Mouse (Mus musculus): Measurements from ENCODE around the gene 9230112D13Rik. TPM values are rescaled to one million over a fixed set of nuclear protein-coding genes. Genes with fewer than 3 reads are reported as not detected.

9230112D13Rik gene
- polyA plus RNA-seq, 1 experiment from 2014 or later = not detected

DNA sequence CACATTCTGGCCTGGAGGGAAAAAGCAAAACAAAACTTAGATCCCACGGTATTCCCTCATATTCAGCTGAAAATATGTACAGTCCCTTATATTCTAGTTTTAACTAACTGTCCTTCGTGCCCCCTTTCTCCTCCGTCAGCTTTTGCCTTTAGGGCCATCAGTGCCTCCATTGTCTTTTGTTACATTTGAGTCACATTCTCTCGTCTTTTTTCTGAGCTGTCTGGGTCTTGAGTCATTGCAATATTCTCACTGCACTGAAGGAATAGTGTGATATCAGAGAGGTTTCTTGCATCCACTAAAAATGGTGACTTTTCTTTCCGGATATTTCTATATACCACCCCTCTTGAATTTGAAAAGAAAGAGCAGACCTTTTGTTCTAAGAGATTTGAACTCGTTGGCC is 18.8 kb downstream of the 9230112D13Rik start:
- Histone ChIP-seq H3K36me3 (no peaks in the 10 kb centered on the region), H3K4me1 (peaks cover 52% of the 10 kb centered on the region), H3K27ac (replicated peaks) (peak overlapping the region; percentile 99), H3K27me3 (ENCODE audit: low read depth, poor library complexity, severe bottlenecking) (peaks cover 15% of the 10 kb centered on the region), H3K9me3 (replicated peaks) (no peaks in the 10 kb centered on the region), H3K4me3 (peak overlapping the region; percentile 89)
- DNase-seq (ENCODE audit: low spot score) = no peak
- 52% methylated on average over 6 of the region's 6 CpGs for WGBS

DNA sequence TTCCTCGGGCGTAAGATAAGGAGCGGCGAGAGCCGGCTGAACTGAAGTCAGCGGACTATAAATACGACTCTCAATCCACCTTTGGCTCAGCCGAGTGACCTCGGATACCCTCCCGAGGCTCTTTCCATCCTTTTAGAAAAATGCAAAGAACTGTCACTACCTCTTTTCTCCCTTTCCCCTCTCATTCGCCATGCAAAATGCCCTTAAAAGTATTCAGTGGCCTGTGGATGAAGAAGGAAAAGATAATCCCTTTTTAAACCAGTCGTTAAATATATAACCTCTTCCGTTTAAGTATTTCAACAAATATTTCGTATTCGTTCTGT is 19.3 kb downstream of the 9230112D13Rik start, which contains the start of gene Bmpr1a:
Gene Bmpr1a (minus strand): TSS at position 17 of the 323 bp plus-strand sequence.
- 9% methylated on average over 15 of the region's 15 CpGs for WGBS
- H3K27me3 ChIP-seq (ENCODE audit: low read depth, poor library complexity, severe bottlenecking) = peaks cover 15% of the 10 kb centered on the region
- H3K4me1 ChIP-seq = peaks cover 49% of the 10 kb centered on the region
- H3K27ac ChIP-seq (replicated peaks) = peak within 1 kb of the TSS; percentile 99
- DNase-seq (ENCODE audit: low spot score) = no peak
- no peaks in the 10 kb centered on the region for H3K36me3 ChIP-seq
- no peaks in the 10 kb centered on the region for H3K9me3 ChIP-seq (replicated peaks)
- peak within 1 kb of the TSS; percentile 89 for H3K4me3 ChIP-seq

GRCm38 (mm10) chr14:34502475-34503324 is 19.9 kb downstream of the 9230112D13Rik start:
- H3K4me1 ChIP-seq = peaks cover 46% of the 10 kb centered on the region

GRCm38 (mm10) chr14:34501804-34502474 is 20.7 kb downstream of the 9230112D13Rik start:
- WGBS = 1% methylated on average over 76 of the region's 77 CpGs
- DNase-seq (ENCODE audit: low spot score) = peak; percentile 71
- Histone ChIP-seq H3K27me3 (ENCODE audit: low read depth, poor library complexity, severe bottlenecking) (peaks cover 15% of the 10 kb centered on the region), H3K36me3 (no peaks in the 10 kb centered on the region), H3K4me1 (peaks cover 42% of the 10 kb centered on the region), H3K4me3 (peak overlapping the region; percentile 89), H3K27ac (replicated peaks) (peak overlapping the region; percentile 99), H3K9me3 (replicated peaks) (no peaks in the 10 kb centered on the region)

More at GRCm38 (mm10) chr14:34502475-34503324, 19.9 kb downstream of the 9230112D13Rik start:
- H3K27ac ChIP-seq (replicated peaks) = peak overlapping the region; percentile 99
- H3K9me3 ChIP-seq (replicated peaks) = no peaks in the 10 kb centered on the region
- H3K36me3 ChIP-seq = no peaks in the 10 kb centered on the region
- H3K27me3 ChIP-seq (ENCODE audit: low read depth, poor library complexity, severe bottlenecking) = peaks cover 15% of the 10 kb centered on the region
- H3K4me3 ChIP-seq = peak overlapping the region; percentile 89
- DNase-seq (ENCODE audit: low spot score) = peak; percentile 94
- WGBS = under 1% methylated on average over 92 of the region's 115 CpGs

DNA sequence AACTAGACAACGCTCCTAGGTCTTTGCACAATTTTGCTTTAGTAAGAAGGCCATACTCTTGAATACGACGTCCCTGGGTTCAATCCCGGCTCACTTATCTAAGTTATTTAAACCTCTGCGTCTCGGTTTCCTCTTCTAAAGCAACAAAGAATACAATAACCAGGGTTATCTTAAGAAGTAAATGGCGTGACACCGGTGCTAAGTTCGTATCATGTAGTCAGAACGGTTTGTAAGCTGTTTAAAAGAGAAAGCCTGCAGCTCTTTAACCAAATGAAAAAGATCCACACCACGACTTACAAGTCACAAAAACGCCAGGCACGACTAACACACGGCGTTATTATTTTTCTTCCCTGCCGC is 21.2 kb downstream of the 9230112D13Rik start:
- H3K27me3 ChIP-seq (ENCODE audit: low read depth, poor library complexity, severe bottlenecking) = peaks cover 12% of the 10 kb centered on the region
- H3K4me3 ChIP-seq = peak overlapping the region; percentile 89
- under 1% methylated on average over 16 of the region's 16 CpGs for WGBS
- no peaks in the 10 kb centered on the region for H3K9me3 ChIP-seq (replicated peaks)
- peak overlapping the region; percentile 99 for H3K27ac ChIP-seq (replicated peaks)
- no peak for DNase-seq (ENCODE audit: low spot score)
- no peaks in the 10 kb centered on the region for H3K36me3 ChIP-seq
- H3K4me1 ChIP-seq = peaks cover 42% of the 10 kb centered on the region

DNA sequence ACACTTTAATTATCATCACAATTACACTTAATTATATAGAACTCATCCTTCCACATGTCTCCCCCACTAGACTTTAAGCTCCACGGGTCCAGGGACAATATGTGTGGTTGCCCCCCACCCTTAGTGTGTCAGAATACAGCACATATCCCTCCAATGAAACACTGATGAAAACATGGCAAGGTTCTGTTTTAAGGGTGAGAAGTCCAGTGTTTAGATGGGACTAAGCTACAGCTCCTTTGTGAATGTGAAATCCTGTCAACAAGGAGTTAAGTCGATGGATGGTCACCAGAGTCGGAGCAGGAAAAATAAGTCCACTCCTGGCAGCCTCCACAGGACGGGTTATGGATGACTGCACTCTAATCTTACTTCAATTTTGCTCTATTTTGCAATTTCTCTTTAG is 22.3 kb downstream of the 9230112D13Rik start:
- Histone ChIP-seq H3K4me1 (peaks cover 40% of the 10 kb centered on the region), H3K36me3 (no peaks in the 10 kb centered on the region), H3K4me3 (peak overlapping the region; percentile 89), H3K27ac (replicated peaks) (no peak overlapping the region), H3K27me3 (ENCODE audit: low read depth, poor library complexity, severe bottlenecking) (peaks cover 3% of the 10 kb centered on the region; the same call in 1 of the 2 replicates), H3K9me3 (replicated peaks) (no peaks in the 10 kb centered on the region)
- DNase-seq (ENCODE audit: low spot score) = no peak
- WGBS = 9% methylated on average over 4 of the region's 4 CpGs

GRCm38 (mm10) chr14:34499664-34500063 is 22.9 kb downstream of the 9230112D13Rik start:
- 78% methylated on average over 4 of the region's 4 CpGs for WGBS
- Histone ChIP-seq H3K36me3 (no peaks in the 10 kb centered on the region), H3K4me1 (peaks cover 37% of the 10 kb centered on the region), H3K9me3 (replicated peaks) (no peaks in the 10 kb centered on the region), H3K4me3 (peak overlapping the region; percentile 89), H3K27me3 (ENCODE audit: low read depth, poor library complexity, severe bottlenecking) (no peaks in the 10 kb centered on the region; the same call in 1 of the 2 replicates), H3K27ac (replicated peaks) (no peak overlapping the region)
- no peak for DNase-seq (ENCODE audit: low spot score)

- Histone ChIP-seq H3K36me3 (no peaks in the 10 kb centered on the region), H3K4me3 (no peak overlapping the region), H3K27me3 (ENCODE audit: low read depth, poor library complexity, severe bottlenecking) (no peaks in the 10 kb centered on the region), H3K4me1 (peaks cover 27% of the 10 kb centered on the region), H3K9me3 (replicated peaks) (no peaks in the 10 kb centered on the region), H3K27ac (replicated peaks) (no peak overlapping the region)
- 91% methylated on average over 3 of the region's 3 CpGs for WGBS
- no peak for DNase-seq (ENCODE audit: low spot score)
Observed at GRCm38 (mm10) chr14:34497346-34497745, 25.3 kb downstream of the 9230112D13Rik start.

DNA sequence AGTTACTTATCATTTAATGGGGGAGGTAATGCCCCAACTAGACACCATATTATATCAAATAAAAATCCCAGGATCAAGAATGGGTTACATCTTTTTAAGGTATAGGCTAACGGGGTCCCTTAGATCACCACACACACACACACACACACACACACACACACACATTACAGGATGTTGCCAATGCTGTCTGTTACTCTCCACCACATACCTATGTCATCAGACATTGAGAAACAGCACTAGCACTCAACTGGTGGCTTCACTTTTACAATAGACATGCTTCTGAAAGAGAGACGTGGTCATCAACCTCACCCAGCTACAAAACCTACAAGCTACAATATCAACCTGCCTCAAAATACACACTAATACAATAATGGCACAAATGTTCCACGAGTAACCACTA is 28.9 kb downstream of the 9230112D13Rik start:
- 87% methylated on average over 3 of the region's 3 CpGs for WGBS
- Histone ChIP-seq H3K27me3 (ENCODE audit: low read depth, poor library complexity, severe bottlenecking) (no peaks in the 10 kb centered on the region), H3K4me1 (peaks cover 15% of the 10 kb centered on the region; the same call in 1 of the 2 replicates), H3K27ac (replicated peaks) (no peak overlapping the region), H3K36me3 (no peaks in the 10 kb centered on the region), H3K4me3 (no peak overlapping the region), H3K9me3 (replicated peaks) (no peaks in the 10 kb centered on the region)
- no peak for DNase-seq (ENCODE audit: low spot score)

DNA sequence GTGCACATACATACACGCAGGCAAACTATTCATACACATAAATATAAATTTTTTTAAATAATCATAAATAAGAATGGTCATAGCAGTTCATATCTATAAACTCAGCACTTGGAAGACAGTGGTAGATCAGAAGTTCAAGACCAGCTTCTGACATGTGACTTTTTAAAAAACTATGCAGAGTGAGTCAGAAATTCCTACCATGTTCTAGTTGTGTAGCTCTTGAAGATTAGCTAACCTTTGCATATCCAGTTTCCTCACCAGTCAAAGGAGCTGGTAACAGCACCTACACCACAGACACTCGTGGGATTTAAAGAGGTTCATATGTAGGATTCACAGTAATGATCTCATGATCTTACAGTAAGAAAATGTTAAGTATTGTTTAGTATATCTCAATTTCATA is 29.9 kb downstream of the 9230112D13Rik start:
- Histone ChIP-seq H3K9me3 (replicated peaks) (no peaks in the 10 kb centered on the region), H3K4me1 (peaks cover 10% of the 10 kb centered on the region; the same call in 1 of the 2 replicates), H3K27me3 (ENCODE audit: low read depth, poor library complexity, severe bottlenecking) (no peaks in the 10 kb centered on the region), H3K36me3 (no peaks in the 10 kb centered on the region), H3K27ac (replicated peaks) (no peak overlapping the region), H3K4me3 (no peak overlapping the region)
- WGBS = 91% methylated on average over 2 of the region's 2 CpGs
- DNase-seq (ENCODE audit: low spot score) = no peak

- H3K4me3 ChIP-seq = no peak overlapping the region
- no peak for DNase-seq (ENCODE audit: low spot score)
- no peaks in the 10 kb centered on the region for H3K9me3 ChIP-seq (replicated peaks)
- no peaks in the 10 kb centered on the region for H3K27me3 ChIP-seq (ENCODE audit: low read depth, poor library complexity, severe bottlenecking)
- H3K36me3 ChIP-seq = no peaks in the 10 kb centered on the region
- H3K27ac ChIP-seq (replicated peaks) = no peak overlapping the region
- 79% methylated on average over 1 of the region's 1 CpGs for WGBS
- peaks cover 25% of the 10 kb centered on the region for H3K4me1 ChIP-seq
Observed at GRCm38 (mm10) chr14:34490965-34491364, 31.6 kb downstream of the 9230112D13Rik start.

GRCm38 (mm10) chr14:34489928-34490327 is 32.7 kb downstream of the 9230112D13Rik start:
- Histone ChIP-seq H3K4me3 (no peak overlapping the region), H3K36me3 (no peaks in the 10 kb centered on the region), H3K27me3 (ENCODE audit: low read depth, poor library complexity, severe bottlenecking) (no peaks in the 10 kb centered on the region), H3K4me1 (peaks cover 29% of the 10 kb centered on the region), H3K27ac (replicated peaks) (no peak overlapping the region), H3K9me3 (replicated peaks) (no peaks in the 10 kb centered on the region)
- no peak for DNase-seq (ENCODE audit: low spot score)
- 90% methylated on average over 2 of the region's 2 CpGs for WGBS

DNA sequence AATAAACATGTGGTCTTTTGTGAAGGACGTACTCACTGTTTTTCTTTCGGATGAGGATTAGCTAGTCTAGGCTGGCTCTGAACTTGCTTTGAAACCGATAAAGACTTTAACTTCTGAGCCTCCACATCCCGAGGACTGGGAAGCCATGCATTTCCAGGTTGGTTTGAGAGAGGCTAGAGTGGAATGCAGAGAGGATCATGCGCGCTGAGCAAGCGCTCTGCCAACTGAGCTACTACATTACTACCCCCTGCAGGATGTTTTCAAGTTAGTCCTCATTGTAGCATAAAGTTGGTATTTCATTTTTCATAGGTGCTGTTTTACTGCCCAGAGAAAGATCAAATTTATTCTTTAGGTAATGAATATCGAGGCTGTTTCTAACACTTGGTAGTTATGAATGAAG is 36.4 kb downstream of the 9230112D13Rik start:
- Histone ChIP-seq H3K27me3 (ENCODE audit: low read depth, poor library complexity, severe bottlenecking) (no peaks in the 10 kb centered on the region), H3K4me3 (no peak overlapping the region), H3K36me3 (no peaks in the 10 kb centered on the region), H3K27ac (replicated peaks) (no peak overlapping the region), H3K4me1 (peaks cover 38% of the 10 kb centered on the region), H3K9me3 (replicated peaks) (no peaks in the 10 kb centered on the region)
- no peak for DNase-seq (ENCODE audit: low spot score)
- 51% methylated on average over 8 of the region's 8 CpGs for WGBS
